Mouse (Mus musculus): ENCODE data around the gene Atl3.
"Not testable (repeated sequence)": the region's sequence is repeated elsewhere in the genome, so short reads cannot be mapped to it uniquely, and the experiment has no call there.

Gene Atl3

DNA sequence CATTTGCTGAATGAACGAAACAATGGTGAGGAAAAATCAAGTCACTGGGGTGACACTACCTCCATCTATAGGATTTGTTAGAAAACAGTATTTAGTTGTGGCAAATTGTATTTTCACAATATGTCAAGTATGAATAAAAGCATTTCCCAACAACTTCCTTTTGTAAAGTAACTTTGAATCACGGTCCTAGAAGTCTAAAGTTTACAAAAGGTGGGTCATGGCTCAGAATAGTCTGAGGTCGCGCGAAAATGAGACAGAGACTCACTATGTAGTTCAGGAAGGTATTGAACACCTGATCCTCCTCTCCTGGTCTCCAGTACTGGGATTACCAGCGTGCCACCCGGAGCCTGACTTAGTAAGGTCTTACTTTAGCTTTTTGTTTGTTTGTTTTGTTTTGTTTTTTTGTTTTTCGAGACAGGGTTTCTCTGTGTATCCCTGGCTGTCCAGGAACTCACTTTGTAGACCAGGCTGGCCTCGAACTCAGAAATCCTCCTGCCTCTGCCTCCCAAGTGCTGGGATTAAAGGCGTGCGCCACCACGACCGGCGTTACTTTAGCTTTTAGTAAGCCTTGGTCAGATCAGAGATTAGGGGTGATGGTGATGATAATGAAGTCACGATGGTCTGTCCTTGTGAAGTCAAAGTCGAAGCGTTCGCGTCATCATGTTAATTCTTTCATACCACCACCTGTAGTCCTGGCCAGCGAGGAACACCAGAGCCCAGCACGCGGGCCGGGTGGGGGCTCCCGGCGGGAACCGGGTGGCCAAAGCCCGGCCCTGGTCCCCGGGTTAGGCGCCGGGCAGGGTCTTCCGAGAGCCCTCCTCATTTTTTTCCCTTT lies at the start of gene Atl3:
Gene Atl3 (plus strand): TSS at position 689 of the 835 bp plus-strand sequence.
- DNase-seq (ENCODE audit: low read depth, low spot score) = no peak

DNA sequence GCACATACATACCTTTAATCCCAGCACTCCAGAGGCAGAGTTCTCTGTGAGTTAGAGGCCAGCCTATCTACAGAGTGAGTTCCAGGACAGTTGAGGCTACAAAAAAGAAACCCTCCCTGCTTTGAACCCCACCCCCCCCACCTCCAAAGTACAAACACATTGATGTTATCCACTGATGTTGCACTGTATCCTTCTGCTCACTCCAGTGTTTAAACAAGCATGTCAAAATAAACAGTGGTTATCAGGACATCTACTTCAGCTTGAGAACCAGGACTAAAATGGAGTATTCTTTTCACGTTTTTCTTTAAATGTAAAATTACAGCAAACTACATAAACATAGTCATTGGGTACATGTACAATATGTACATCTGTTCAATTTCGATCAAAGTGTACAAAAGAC lies 48.7 kb upstream of the Atl3 start:
- no peak for DNase-seq (ENCODE audit: low read depth, low spot score)

DNA sequence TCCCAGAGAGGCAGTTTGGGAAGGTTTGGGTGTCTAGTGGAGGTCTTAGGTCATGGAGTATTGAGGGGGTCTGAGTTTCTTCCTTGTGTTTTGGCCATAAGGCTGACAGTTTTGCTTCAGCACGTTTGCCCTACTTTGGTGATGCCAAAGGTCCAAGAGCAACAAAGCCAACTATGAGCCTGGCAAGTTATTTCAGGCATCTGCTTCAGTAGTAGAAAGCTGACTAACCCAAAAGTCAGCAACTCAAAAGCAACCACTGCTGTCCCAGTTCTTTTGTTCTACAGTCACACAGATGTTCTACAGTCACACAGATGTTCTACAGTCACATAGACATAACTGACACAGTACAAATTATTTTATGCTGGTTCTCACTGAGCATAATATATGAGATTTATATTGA lies 48.2 kb upstream of the Atl3 start:
- DNase-seq (ENCODE audit: low read depth, low spot score) = no peak

DNA sequence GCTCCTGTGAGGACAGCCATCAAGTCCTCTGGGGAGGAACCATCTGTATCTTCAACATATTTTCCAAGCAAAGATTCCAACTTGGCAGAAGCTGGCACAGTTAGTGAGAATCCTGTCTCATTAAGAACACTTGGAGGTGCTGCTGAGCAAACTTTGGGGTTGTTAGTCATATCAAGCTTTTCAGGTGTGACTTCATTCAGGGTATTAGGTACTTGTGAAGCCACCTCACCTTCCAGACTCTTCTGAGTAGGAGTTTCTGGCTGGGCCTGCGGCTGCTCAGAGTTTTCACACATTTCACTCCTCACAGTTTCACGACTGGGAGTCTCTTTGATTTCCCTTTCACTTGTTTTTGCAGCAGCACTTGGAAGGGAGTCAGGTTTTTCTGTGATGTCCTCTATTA lies 37.0 kb upstream of the Atl3 start:
- peak; percentile 70 for DNase-seq (ENCODE audit: low read depth, low spot score)

DNA sequence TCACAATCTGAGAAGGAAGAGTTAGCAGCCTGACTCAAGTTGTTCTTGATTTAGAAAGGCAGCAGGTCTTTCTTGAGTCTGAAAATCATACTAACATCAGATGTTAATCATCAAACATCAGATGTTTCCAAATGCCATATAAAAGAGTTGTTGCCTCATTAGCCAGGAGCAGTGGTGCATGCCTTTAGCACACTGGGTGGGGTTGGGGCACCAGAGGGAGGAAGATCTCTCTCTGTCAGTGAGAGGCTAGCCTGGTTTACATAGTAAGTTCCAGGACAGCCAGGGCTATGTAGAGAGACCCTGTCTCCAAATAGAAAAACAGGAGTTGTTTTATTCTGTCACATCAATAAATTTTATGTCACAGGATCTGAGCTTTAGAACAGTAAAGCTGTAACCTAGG lies 34.9 kb upstream of the Atl3 start:
- DNase-seq (ENCODE audit: low read depth, low spot score) = no peak

DNA sequence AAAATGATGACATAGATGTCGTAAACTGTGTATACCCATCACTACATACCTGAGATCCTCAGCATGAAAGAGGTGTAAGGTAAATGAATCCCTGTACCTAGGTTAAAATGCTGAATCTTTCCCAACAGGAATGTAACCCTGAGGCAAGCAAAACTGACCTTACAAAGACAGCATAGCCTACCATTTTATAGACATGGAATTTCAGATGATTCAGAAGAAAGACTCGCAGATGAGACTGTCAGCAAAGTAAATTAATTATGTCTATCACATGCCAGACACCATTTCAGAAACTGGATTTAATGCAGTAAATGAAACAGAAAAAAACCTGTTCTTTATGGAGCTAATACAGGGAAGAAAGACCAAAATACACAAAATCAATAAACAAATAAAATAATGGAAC lies 34.5 kb upstream of the Atl3 start:
- DNase-seq (ENCODE audit: low read depth, low spot score) = no peak

DNA sequence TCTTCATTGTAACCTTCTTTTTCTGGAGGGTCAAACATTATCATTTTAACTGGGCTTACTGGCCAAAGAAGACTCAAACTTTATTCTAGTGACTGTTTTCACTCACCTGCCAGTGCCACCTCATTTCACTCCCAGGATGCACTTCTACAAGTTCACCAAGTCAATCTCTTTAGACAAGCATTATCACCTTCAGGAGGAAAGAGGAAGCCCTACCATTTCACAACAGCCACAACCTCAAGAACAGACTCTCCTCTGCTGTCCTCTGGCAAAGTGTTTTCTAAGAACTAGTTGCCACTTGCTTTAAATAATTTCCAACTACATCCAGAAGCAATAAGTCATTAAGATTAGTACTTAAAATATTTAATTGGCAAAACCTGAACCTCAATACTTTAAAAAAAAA lies 25.9 kb upstream of the Atl3 start:
- DNase-seq (ENCODE audit: low read depth, low spot score) = no peak

DNA sequence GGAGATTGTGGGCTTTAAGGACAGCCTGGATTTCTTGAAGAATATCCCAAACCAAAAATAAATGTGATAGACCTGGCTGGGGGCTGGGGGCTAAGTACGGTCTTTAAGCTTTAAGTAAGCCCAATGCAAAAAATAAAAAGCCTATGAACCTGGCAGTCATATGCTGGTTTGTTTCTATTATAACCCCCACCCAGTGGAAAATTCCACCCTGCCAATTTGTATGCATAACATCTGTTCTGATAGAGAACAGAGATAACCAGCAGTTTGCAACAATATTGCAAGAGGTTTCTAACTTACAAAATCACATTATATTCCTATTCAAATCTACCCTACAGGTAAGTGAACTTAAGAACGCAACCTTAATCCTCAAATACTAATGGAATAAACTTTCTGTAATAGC lies 23.2 kb upstream of the Atl3 start:
- DNase-seq (ENCODE audit: low read depth, low spot score) = no peak

DNA sequence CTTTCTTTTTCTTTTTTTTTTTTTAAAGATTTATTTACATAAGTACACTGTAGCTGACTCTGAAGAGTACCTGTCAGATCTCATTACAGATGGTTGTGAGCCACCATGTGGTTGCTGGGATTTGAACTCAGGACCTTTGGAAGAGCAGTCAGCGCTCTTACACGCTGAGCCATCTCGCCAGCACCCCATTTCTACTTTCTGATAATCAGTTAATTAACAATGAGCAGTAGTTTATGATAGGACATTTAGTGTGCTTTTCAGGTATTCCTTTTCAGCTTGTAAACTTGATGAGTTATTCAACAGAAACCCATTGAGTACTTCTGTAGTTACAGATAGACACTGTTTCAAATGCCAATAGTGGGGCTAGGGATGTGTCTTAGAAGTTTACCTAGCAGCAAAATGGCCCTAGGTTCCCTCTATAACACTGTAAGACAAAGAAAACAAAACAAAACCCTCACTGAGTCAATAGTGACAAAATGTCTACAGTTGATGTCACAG lies 14.0 kb upstream of the Atl3 start:
- DNase-seq (ENCODE audit: low read depth, low spot score) = no peak

DNA sequence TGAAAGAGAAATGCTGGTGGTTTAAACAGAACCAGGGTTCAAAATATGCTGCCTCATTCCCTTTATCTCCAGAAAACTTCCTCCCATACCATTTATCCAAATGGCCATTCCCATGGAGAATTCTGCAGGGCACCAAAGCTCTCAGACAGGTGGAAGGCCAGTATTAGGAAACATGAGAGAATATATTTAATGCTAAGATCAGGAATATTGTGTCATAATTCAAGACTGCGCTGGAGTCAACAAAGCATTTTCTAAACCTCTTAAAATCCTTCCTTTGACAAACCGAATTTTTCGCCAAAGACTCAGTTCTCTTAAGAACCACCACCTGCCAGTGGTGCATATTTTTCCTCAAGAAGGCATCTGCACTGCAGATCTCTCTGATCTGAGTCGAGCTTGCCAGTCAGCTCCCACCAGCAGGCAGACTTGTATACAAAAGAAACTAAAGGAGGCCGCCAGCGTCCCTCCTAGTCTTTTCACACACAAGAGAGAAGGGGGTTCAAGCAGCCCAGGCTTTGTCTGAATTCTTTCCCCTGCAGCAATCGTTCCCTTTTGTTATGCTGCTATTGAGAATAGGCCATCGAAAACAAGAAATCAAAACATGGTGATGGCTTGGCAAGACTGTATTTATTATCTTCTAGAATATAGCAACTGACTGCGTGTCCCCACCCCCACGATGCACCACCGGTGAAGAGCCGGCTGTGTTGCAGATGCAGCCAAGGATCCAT lies 12.1 kb upstream of the Atl3 start:
- DNase-seq (ENCODE audit: low read depth, low spot score) = peak; percentile 80

DNA sequence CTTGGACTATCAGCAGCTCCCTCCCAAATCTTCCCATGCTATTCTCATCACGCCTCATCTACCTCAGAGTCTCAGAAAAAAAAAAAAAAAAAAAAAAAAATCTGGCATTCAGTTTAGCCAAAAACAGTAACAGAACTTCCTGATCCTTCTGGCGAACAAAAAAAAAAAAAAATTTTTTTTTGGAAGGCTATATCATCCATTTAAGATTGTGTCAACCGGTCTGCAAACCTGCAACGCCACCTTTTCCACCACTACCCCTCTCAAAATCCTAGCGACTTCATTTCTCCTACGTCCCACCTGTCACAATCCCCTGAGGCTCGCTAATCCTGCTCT lies 11.6 kb upstream of the Atl3 start:
- DNase-seq (ENCODE audit: low read depth, low spot score) = no peak

DNA sequence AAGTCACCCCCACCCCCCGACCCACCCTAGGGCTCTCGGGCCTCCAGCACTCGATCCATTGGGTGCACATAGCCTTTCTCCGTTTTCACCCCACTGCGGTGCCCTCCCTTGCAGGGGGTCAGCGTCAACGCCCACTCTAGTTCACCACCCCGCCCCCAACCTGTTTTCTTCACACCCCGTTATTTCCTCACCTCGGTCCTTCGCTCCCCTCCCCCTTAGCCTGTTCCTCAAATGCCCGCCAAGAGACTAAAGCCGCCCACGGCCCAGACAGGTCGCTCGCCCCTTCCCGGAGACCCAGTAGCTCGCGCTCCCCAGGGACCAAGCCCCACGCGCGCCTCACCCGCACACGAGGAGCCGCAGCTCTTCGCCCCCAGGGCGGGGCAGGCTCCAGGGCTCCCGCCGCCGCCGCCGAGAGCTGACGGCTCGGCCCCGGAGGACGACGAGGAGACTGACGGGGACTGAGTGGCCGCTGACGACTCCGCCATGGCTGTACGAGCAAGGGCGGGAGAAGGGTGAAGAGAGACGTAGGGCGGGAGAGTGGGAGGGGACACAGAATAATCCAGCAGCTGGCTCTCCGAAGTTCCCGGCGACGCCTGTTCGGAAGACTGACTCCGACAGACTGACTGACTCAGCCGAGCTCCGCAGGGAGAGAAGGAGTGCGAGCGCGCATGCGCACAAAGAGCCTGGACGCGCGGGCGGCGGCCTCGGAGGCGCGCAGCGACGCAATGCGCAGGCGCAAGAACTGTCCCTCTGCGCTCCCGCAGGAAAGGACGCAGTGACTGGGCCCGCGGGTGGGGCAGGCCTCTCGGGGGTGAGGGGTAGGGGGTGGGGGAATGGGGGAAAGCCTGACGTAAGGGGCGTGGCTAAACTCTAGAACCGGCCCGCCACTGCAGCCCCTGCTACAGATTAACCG lies 11.0 kb upstream of the Atl3 start, which contains the start of gene Rtn3:
Gene Rtn3 (minus strand): TSS at position 683 of the 913 bp plus-strand sequence.
- DNase-seq (ENCODE audit: low read depth, low spot score) = peak; percentile 99

DNA sequence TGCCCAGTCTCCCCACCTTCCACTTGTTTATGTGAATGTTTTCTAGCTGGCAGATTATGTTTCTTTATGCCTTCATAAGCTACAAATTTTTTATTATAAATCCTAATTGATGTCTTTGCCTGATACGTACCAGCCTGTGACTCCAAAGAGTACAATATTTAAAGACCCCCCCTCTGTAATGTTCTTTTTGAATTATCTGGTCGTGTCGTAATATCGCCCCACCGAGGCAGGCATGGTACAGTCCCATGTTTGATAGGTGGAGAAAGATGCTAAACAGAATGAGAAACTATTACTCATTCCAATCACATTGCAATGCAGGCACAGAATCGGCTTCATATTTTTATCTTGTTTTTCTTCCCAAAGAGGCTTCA lies 10.3 kb upstream of the Atl3 start:
- peak; percentile 92 for DNase-seq (ENCODE audit: low read depth, low spot score)

DNA sequence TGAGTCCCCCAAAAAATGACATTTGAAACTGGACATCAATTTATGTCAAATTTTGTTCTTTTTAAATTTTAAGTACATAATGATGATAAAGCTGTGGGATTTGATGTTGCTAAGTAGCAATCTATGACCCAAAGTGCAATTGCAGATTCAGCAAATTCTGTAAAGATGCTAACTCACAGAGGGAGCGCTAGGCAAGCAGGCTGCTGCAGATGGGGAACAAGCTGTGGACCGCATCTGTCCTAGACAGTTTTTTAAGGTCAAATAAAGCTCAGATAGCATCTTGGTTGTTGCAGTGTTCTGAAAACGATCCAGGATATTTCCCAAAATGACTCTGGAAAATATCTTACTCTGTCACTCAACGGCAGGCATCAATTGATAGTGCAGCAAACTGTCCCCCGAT lies 9.8 kb upstream of the Atl3 start:
- peak; percentile 73 for DNase-seq (ENCODE audit: low read depth, low spot score)

DNA sequence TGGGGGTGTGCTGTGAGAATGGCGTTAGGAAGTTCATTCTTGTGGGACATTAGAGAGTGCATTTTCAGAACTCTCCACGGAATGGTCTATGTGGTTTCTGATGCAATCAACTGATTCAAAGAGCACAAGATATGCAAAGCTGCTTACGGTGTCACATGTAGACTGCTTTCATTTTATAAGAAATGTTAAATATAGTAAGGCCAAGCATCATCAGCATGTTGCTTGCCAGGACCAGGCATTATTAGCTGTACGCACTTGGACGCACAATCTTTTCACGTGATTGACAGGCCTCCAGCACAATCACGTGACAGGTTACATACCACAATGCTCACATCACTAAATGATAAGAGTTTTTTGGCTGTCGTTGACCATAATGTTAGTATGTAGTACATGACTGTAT lies 6.2 kb upstream of the Atl3 start:
- no peak for DNase-seq (ENCODE audit: low read depth, low spot score)

DNA sequence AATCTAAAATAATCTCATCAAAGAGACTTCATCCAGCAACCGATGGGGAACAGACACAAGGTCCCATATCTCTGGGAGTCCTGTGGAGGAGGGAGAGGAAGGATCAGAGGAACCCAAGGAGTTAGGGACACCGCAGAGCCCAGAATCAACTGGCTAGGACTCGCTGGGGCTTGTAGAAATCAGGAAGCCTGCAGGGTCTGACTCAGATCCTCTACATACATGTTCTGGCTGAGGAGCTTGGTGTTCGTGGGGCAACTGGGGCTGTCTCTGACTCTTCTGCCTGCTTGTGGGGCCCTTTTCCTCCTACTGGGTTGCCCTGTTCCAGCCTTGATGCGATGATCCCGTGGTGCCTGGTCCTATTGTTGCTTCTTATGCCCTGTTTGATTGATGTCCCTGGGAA lies 1.9 kb upstream of the Atl3 start:
- no peak for DNase-seq (ENCODE audit: low read depth, low spot score)

DNA sequence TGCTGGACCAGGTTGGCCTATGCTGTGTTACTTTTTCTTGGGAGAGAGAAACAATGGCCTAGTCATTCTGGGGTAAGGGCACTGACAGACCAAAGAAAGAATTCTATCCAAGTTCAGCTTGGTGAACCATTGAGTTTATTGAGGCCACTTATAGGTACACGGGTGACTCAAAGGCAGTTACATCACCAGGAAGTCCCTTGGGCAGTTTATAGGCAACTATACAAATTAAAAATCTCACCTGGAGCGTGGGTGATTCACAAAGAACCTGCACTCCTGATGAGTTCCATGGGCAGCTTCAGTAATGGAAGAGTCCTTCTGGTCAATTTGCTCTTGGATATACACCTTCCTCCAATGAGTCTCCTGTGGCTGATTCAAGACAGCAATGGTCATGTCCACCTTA lies 1.2 kb upstream of the Atl3 start:
- no peak for DNase-seq (ENCODE audit: low read depth, low spot score)

DNA sequence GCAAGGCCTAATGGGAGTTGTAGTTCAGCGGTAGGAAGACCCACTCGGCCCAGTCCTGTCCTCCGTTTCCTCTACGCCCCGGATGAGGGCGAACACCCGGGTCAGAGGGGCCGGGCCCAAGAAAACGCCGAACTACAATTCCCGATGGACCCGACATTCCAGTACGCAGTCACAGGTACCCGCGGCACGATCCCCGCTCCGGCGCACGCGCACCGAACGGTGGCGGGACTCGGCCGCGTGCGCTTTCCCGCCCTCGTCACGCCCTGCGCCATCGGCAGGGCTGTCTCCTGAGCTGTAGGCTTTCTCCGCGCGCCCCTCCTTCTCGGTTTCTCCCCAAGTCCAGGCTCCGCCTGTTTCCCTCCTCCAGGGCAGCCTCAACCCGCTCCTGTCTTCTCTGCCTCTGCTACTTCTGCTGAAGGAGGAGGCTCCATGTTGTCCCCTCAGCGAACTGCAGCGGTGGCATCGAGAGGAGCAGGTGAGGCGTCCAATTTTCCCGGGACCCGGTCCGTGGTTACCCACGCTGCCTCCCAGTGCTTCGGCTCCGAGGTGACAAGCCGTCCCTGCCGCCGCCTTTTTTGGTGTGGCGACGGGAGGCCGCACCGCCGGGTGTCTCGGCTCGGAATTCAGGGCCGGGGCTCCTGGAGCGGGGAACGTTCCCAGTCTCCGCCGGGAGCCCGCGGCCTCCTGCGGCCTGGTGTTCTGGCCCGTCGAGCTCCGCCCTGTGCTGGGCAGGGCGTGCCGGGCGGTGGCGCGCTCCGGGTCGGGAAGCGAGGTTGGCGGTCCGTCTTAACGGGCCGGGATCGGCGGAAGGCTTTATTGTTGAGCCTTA lies 561 bp downstream of the Atl3 start:
- peak; percentile 99 for DNase-seq (ENCODE audit: low read depth, low spot score)

DNA sequence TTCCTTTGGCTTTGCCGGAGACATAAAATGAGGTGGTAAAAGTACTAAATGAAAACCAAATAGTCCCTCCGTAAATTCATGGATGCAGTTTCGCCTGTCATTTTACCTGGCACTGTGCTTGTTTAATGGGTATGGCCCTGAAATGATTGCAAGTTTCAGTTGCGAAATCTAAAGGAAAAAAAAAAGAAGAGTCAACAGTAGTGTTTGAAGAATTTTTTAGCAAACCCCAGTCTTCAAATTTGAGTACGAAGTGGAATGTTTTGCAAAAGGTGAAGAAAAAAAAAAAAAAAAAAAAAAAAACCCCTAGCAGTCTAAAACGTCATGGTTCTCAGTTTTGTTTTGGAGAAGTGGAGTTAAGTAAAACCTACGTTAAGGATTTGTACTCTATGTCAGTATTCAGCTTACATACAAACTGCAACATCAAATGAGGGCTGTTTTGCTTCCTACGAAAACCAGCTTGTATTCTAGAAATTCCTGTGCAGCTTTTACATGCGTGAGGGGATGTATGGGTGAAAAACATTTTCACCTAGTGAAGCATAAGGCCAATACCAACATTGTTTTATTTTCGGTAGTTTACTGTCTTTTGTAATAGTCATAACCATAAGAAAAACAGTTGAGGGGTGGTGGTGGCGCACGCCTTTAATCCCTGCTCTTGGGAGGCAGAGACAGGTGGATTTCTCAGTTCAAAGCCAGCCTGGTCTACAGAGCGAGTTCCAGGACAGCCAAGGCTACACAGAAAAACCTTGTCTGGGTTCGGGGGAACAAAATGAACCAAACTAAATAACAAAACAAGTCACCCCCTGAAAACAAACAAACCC lies 1.6 kb downstream of the Atl3 start:
- DNase-seq (ENCODE audit: low read depth, low spot score) = no peak

DNA sequence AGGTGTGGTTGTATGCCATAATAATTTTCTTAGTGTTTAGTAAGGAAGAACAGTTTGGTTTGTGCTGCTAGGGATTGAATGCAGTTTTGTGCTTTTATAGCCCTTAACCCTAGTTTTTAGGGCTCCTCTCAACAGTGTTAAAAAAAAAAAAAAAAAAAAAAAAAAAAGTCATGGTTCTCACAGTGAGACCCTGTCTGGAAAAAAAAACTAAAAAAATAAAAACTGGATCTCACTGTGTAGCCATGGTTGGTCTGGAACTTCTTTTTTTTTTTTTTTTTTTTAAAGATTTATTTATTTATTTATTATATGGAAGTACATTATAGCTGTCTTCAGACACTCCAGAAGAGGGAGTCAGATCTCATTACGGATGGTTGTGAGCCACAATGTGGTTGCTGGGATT lies 2.2 kb downstream of the Atl3 start:
- DNase-seq (ENCODE audit: low read depth, low spot score) = not testable (repeated sequence)
